Mouse (Mus musculus) MEL (cell line): Measurements from ENCODE around the gene Atp13a1.

Experiments
- MEF2A ChIP-seq: IDR thresholded peaks from 2 replicates; pipeline ENCODE4 v1.6.1; 2014; ENCODE audit warnings: low read depth, mild to moderate bottlenecking, inconsistent platforms, low read length, improper control_type of control experiment; ENCODE audit not compliant: poor library complexity, insufficient replicate concordance, severe bottlenecking; ENCODE audit errors: extremely low read depth
- TAL1 ChIP-seq: IDR thresholded peaks from 2 replicates; pipeline ENCODE4 v1.6.1; 2012; ENCODE audit warnings: mild to moderate bottlenecking, inconsistent platforms, low read length, moderate library complexity, mixed read lengths

GRCm38 (mm10) chr8:69789731-69790130, 1.2 kb upstream of the Atp13a1 start:
- TF ChIP-seq MEF2A (no peak), TAL1 (no peak)
